Mouse (Mus musculus): ENCODE data around the gene Eras. TPM values are rescaled to one million over a fixed set of nuclear protein-coding genes. Genes with fewer than 3 reads are reported as not detected.
A peak's percentile ranks its signal among the peaks of the same experiment; 100 is the strongest.

Eras gene
- total and polyA plus RNA-seq, 3 experiments, result not detected

DNA sequence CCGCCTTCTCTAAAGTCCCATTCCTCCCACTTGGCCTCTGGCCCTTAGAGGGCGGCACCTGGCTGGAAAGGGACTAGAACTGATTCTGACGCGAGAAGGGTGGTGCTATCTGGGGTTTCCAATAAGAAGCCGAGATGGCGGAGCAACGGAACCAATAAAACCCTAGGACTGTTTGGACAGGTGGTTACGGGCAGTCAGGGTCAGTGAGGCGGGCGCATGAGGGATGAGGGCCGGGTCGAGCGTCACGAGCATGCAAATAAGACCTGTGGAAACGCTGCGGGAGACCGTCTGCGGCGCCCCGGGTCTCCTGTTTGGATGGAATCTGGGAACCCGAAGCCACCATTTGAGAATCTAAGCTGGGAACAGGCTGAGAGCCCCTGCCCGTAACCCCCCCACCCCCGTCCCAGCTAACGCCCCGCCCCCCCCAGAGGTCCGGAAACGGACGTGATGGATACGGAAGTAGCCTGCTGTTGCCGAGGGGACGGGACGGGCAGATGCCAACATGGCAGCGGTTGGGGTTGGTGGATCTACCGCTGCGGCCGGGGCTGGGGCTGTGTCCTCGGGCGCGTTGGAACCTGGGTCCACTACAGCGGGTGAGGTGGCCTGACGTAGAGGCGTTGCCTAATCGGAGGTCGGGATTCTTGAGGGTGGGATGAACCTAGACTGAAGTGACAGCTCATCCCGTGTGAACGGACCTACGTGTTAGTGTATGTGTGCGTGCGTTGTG, 44.4 kb downstream of the Eras start, which contains the start of gene Slc35a2 (continued):
- TF ChIP-seq ELF1 (IDR thresholded peaks at IDR 0.05; ENCODE audit: low read depth, low read length) (peak; percentile 86), E2F4 (IDR thresholded peaks at IDR 0.05; ENCODE audit: borderline replicate concordance, low read depth, low read length) (no peak), TCF12 (IDR thresholded peaks at IDR 0.05; ENCODE audit: low read depth, low read length) (no peak; the same call in 1 of the 2 replicates), MYC (IDR thresholded peaks at IDR 0.05; ENCODE audit: low read depth, low read length) (no peak), GATA1 (IDR thresholded peaks at IDR 0.05; ENCODE audit: low read depth, low read length) (no peak), CTCF (IDR thresholded peaks at IDR 0.05 in 2 of 3, conservative IDR thresholded peaks at IDR 0.05 in 1 of 3; ENCODE audit: control insufficient read depth in 1 of 3, insufficient read depth in 1 of 3, low read depth in 2 of 3, low read length in 3 of 3, poor library complexity in 1 of 3, severe bottlenecking in 1 of 3) (peak in 1 of 3 experiments; percentile 14; a peak in 1 of 6 replicates), MAFK (IDR thresholded peaks at IDR 0.05; ENCODE audit: borderline replicate concordance, low read depth, low read length) (no peak), EP300 (IDR thresholded peaks at IDR 0.05; ENCODE audit: low read depth in 1 of 2, low read length in 2 of 2) (no peak), UBTF (IDR thresholded peaks at IDR 0.05; ENCODE audit: borderline replicate concordance, insufficient read depth, low read depth, low read length) (no peak)

DNA sequence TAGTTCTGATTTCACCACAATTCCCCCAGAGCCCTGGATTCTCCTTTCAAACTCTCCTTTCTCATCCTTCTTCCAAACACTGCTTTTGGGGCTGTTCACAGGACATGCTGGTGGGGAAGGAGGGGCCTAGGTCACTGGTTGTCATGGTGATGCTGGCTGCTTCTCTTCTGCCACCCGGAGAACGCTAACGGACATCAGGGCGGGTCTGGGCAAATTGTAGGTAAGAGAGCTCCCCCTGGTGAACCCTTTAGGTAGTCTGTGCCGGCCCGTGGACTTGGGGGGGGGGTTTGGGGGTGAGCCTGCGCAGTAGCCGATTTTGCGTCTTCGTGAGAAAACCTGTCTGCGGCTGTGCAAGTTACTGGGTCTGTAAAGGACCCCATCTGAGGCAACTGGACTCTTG, 48.6 kb downstream of the Eras start:
- no peaks in the 10 kb centered on the region for H3K9me3 ChIP-seq (replicated peaks; ENCODE audit: insufficient read depth, low read length)
- DNase-seq (ENCODE audit: low read depth, low spot score), result peak; percentile 84
- H3K36me3 ChIP-seq (ENCODE audit: control insufficient read depth in 1 of 2, insufficient read depth in 2 of 2, low read length in 2 of 2), result peaks cover 2 to 8% of the 10 kb centered on the region in 2 experiments; a peak in 2 of 4 replicates
- H3K9ac ChIP-seq (ENCODE audit: control insufficient read depth, low read depth, low read length, poor library complexity, severe bottlenecking), result no peak overlapping the region
- no peak overlapping the region for H3K27ac ChIP-seq (ENCODE audit: control insufficient read depth, low read depth, low read length)
- no peak overlapping the region for H3K4me3 ChIP-seq (ENCODE audit: control insufficient read depth in 1 of 2, insufficient read depth in 1 of 2, low read depth in 2 of 2, low read length in 2 of 2)
- no peaks in the 10 kb centered on the region for H3K27me3 ChIP-seq (ENCODE audit: control insufficient read depth in 1 of 2, insufficient read depth in 2 of 2, low read length in 2 of 2)
- H3K4me1 ChIP-seq (ENCODE audit: control insufficient read depth in 1 of 2, insufficient read depth in 2 of 2, low read length in 2 of 2), result peaks cover 5 to 13% of the 10 kb centered on the region in 2 experiments
- peaks cover 3% of the 10 kb centered on the region for H3K79me2 ChIP-seq (ENCODE audit: control insufficient read depth, insufficient read depth, low read length, poor library complexity)
- TF ChIP-seq JUND (IDR thresholded peaks at IDR 0.05; ENCODE audit: low read depth, low read length) (no peak), ELF1 (IDR thresholded peaks at IDR 0.05; ENCODE audit: low read depth, low read length) (peak; percentile 12; the same call in 1 of the 2 replicates), MAZ (IDR thresholded peaks at IDR 0.05; ENCODE audit: low read depth, low read length) (no peak; the same call in 1 of the 2 replicates), MXI1 (IDR thresholded peaks at IDR 0.05; ENCODE audit: low read depth, low read length) (no peak; the same call in 1 of the 2 replicates), HCFC1 (IDR thresholded peaks at IDR 0.05; ENCODE audit: low read depth, low read length) (no peak), ZNF384 (IDR thresholded peaks at IDR 0.05; ENCODE audit: low read depth, low read length) (no peak), RAD21 (IDR thresholded peaks at IDR 0.05; ENCODE audit: low read depth, low read length) (peak; percentile 62), MAFK (IDR thresholded peaks at IDR 0.05; ENCODE audit: borderline replicate concordance, low read depth, low read length) (no peak), UBTF (IDR thresholded peaks at IDR 0.05; ENCODE audit: borderline replicate concordance, insufficient read depth, low read depth, low read length) (no peak), SIN3A (IDR thresholded peaks at IDR 0.05; ENCODE audit: low read length) (peak; percentile 75), TCF12 (IDR thresholded peaks at IDR 0.05; ENCODE audit: low read depth, low read length) (no peak), RCOR1 (IDR thresholded peaks at IDR 0.05; ENCODE audit: low read depth, low read length) (no peak), TBP (IDR thresholded peaks at IDR 0.05; ENCODE audit: low read depth, low read length) (no peak), SMC3 (IDR thresholded peaks at IDR 0.05; ENCODE audit: low read depth, low read length) (peak; percentile 73), E2F4 (IDR thresholded peaks at IDR 0.05; ENCODE audit: borderline replicate concordance, low read depth, low read length) (no peak), POLR2AphosphoS2 (IDR thresholded peaks at IDR 0.05; ENCODE audit: low read length) (no peak), MYC (IDR thresholded peaks at IDR 0.05; ENCODE audit: low read depth, low read length) (no peak), CHD2 (IDR thresholded peaks at IDR 0.05; ENCODE audit: low read length) (no peak), CHD1 (IDR thresholded peaks at IDR 0.05; ENCODE audit: low read depth, low read length) (no peak), MEF2A (IDR thresholded peaks at IDR 0.05; ENCODE audit: extremely low read depth, insufficient replicate concordance, low read depth, low read length, poor library complexity, severe bottlenecking) (no peak), ZKSCAN1 (IDR thresholded peaks at IDR 0.05; ENCODE audit: low read depth, low read length) (no peak), KAT2A (conservative IDR thresholded peaks at IDR 0.05; ENCODE audit: low read depth, low read length) (no peak), POLR2AphosphoS5 (IDR thresholded peaks at IDR 0.05; ENCODE audit: borderline replicate concordance, low read depth, low read length) (no peak), USF1 (IDR thresholded peaks at IDR 0.05; ENCODE audit: low read depth, low read length) (no peak), GABPA (IDR thresholded peaks at IDR 0.05; ENCODE audit: low read depth, low read length) (no peak), TAL1 (IDR thresholded peaks at IDR 0.05; ENCODE audit: low read length) (no peak), CTCF (IDR thresholded peaks at IDR 0.05 in 2 of 3, conservative IDR thresholded peaks at IDR 0.05 in 1 of 3; ENCODE audit: control insufficient read depth in 1 of 3, insufficient read depth in 1 of 3, low read depth in 2 of 3, low read length in 3 of 3, poor library complexity in 1 of 3, severe bottlenecking in 1 of 3) (peak in 2 of 3 experiments; percentile 72 to 74; a peak in 5 of 6 replicates), MAX (IDR thresholded peaks at IDR 0.05; ENCODE audit: low read length) (no peak), GATA1 (IDR thresholded peaks at IDR 0.05; ENCODE audit: low read depth, low read length) (no peak), EP300 (IDR thresholded peaks at IDR 0.05; ENCODE audit: low read depth in 1 of 2, low read length in 2 of 2) (no peak), POLR2A (IDR thresholded peaks at IDR 0.05; ENCODE audit: control insufficient read depth in 1 of 2, insufficient read depth in 1 of 2, low read depth in 1 of 2, low read length in 2 of 2, poor library complexity in 1 of 2) (no peak), ZC3H11A (IDR thresholded peaks at IDR 0.05; ENCODE audit: low read depth, low read length) (peak; percentile 33; the same call in 1 of the 2 replicates)

Measured in MEL (cell line).